Mouse (Mus musculus): ENCODE measurements around the gene Grasp. TPM values are rescaled to one million over a fixed set of nuclear protein-coding genes. Genes with fewer than 3 reads are reported as not detected.

Grasp gene
- polyA plus RNA-seq, 1 experiment from 2014 or later = 6.9 TPM

GRCm38 (mm10) chr15:101196961-101197360, 27.0 kb upstream of the Grasp start:
- no peak overlapping the region for H3K27ac ChIP-seq
- H3K9ac ChIP-seq = no peak overlapping the region
- no peaks in the 10 kb centered on the region for H3K27me3 ChIP-seq
- peaks cover 69% of the 10 kb centered on the region for H3K36me3 ChIP-seq
- no peaks in the 10 kb centered on the region for H3K9me3 ChIP-seq
- peaks cover 34% of the 10 kb centered on the region for H3K4me1 ChIP-seq
- H3K4me3 ChIP-seq = no peak overlapping the region
- H3K4me2 ChIP-seq = no peak overlapping the region
- no peak for ATAC-seq (ENCODE audit: borderline replicate concordance, extremely low read depth, low FRiP score, low TSS enrichment)

- H3K9me3 ChIP-seq = no peaks in the 10 kb centered on the region
- WGBS = 78% methylated on average over 15 of the region's 15 CpGs
- H3K27me3 ChIP-seq = no peaks in the 10 kb centered on the region
- no peak overlapping the region for H3K27ac ChIP-seq
- peaks cover 27% of the 10 kb centered on the region for H3K4me1 ChIP-seq
- H3K4me2 ChIP-seq = no peak overlapping the region
- no peak overlapping the region for H3K9ac ChIP-seq
- no peak for ATAC-seq (ENCODE audit: borderline replicate concordance, extremely low read depth, low FRiP score, low TSS enrichment)
- peaks cover 76% of the 10 kb centered on the region for H3K36me3 ChIP-seq
- no peak overlapping the region for H3K4me3 ChIP-seq
Observed at GRCm38 (mm10) chr15:101197497-101198179, 26.4 kb upstream of the Grasp start.

GRCm38 (mm10) chr15:101198218-101198617, 25.8 kb upstream of the Grasp start:
- H3K9me3 ChIP-seq = no peaks in the 10 kb centered on the region
- peak; percentile 57; the same call in 1 of the 2 replicates for ATAC-seq (ENCODE audit: borderline replicate concordance, extremely low read depth, low FRiP score, low TSS enrichment)
- H3K27me3 ChIP-seq = no peaks in the 10 kb centered on the region
- 24% methylated on average over 3 of the region's 3 CpGs for WGBS
- peaks cover 82% of the 10 kb centered on the region for H3K36me3 ChIP-seq
- H3K27ac ChIP-seq = no peak overlapping the region
- peaks cover 23% of the 10 kb centered on the region for H3K4me1 ChIP-seq
- no peak overlapping the region for H3K4me3 ChIP-seq
- H3K9ac ChIP-seq = no peak overlapping the region
- no peak overlapping the region for H3K4me2 ChIP-seq

- Histone ChIP-seq H3K27ac (no peak overlapping the region), H3K36me3 (peaks cover 85% of the 10 kb centered on the region), H3K9ac (no peak overlapping the region), H3K4me3 (no peak overlapping the region), H3K4me2 (no peak overlapping the region), H3K9me3 (no peaks in the 10 kb centered on the region), H3K4me1 (peaks cover 17% of the 10 kb centered on the region), H3K27me3 (no peaks in the 10 kb centered on the region)
- no peak for ATAC-seq (ENCODE audit: borderline replicate concordance, extremely low read depth, low FRiP score, low TSS enrichment)
- WGBS = 86% methylated on average over 14 of the region's 14 CpGs
Observed at GRCm38 (mm10) chr15:101198850-101199249, 25.1 kb upstream of the Grasp start.

GRCm38 (mm10) chr15:101200777-101201295, 23.2 kb upstream of the Grasp start:
- no peaks in the 10 kb centered on the region for H3K27me3 ChIP-seq
- H3K4me1 ChIP-seq = no peaks in the 10 kb centered on the region
- H3K9me3 ChIP-seq = no peaks in the 10 kb centered on the region
- no peak for ATAC-seq (ENCODE audit: borderline replicate concordance, extremely low read depth, low FRiP score, low TSS enrichment)
- no peak overlapping the region for H3K27ac ChIP-seq
- no peak overlapping the region for H3K9ac ChIP-seq
- 93% methylated on average over 9 of the region's 9 CpGs for WGBS
- H3K4me3 ChIP-seq = no peak overlapping the region
- H3K36me3 ChIP-seq = peaks cover 83% of the 10 kb centered on the region
- no peak overlapping the region for H3K4me2 ChIP-seq

- Histone ChIP-seq H3K27ac (no peak overlapping the region), H3K4me2 (no peak overlapping the region), H3K9ac (no peak overlapping the region), H3K4me3 (no peak overlapping the region), H3K36me3 (peaks cover 83% of the 10 kb centered on the region), H3K9me3 (no peaks in the 10 kb centered on the region), H3K4me1 (no peaks in the 10 kb centered on the region), H3K27me3 (no peaks in the 10 kb centered on the region)
- WGBS = 96% methylated on average over 3 of the region's 3 CpGs
- ATAC-seq (ENCODE audit: borderline replicate concordance, extremely low read depth, low FRiP score, low TSS enrichment) = no peak
Observed at GRCm38 (mm10) chr15:101201414-101201813, 22.6 kb upstream of the Grasp start.

- H3K27ac ChIP-seq = no peak overlapping the region
- no peak overlapping the region for H3K4me3 ChIP-seq
- ATAC-seq (ENCODE audit: borderline replicate concordance, extremely low read depth, low FRiP score, low TSS enrichment) = no peak
- no peak overlapping the region for H3K9ac ChIP-seq
- WGBS = 71% methylated on average over 4 of the region's 4 CpGs
- H3K36me3 ChIP-seq = peaks cover 84% of the 10 kb centered on the region
- H3K27me3 ChIP-seq = no peaks in the 10 kb centered on the region
- no peaks in the 10 kb centered on the region for H3K9me3 ChIP-seq
- H3K4me1 ChIP-seq = no peaks in the 10 kb centered on the region
- no peak overlapping the region for H3K4me2 ChIP-seq
Observed at GRCm38 (mm10) chr15:101203673-101204072, 20.3 kb upstream of the Grasp start.

GRCm38 (mm10) chr15:101204781-101205180, 19.2 kb upstream of the Grasp start:
- no peaks in the 10 kb centered on the region for H3K27me3 ChIP-seq
- H3K36me3 ChIP-seq = peaks cover 86% of the 10 kb centered on the region
- H3K27ac ChIP-seq = no peak overlapping the region
- no peak overlapping the region for H3K9ac ChIP-seq
- ATAC-seq (ENCODE audit: borderline replicate concordance, extremely low read depth, low FRiP score, low TSS enrichment) = no peak
- no peak overlapping the region for H3K4me2 ChIP-seq
- H3K4me3 ChIP-seq = no peak overlapping the region
- H3K9me3 ChIP-seq = no peaks in the 10 kb centered on the region
- no peaks in the 10 kb centered on the region for H3K4me1 ChIP-seq
- 83% methylated on average over 7 of the region's 7 CpGs for WGBS

- H3K27ac ChIP-seq = no peak overlapping the region
- no peaks in the 10 kb centered on the region for H3K27me3 ChIP-seq
- H3K9me3 ChIP-seq = no peaks in the 10 kb centered on the region
- ATAC-seq (ENCODE audit: borderline replicate concordance, extremely low read depth, low FRiP score, low TSS enrichment) = 0 out of 2 replicates have a peak, but pooled peaks have one; percentile 34
- H3K4me3 ChIP-seq = no peak overlapping the region
- H3K36me3 ChIP-seq = peaks cover 60% of the 10 kb centered on the region
- H3K9ac ChIP-seq = no peak overlapping the region
- no peaks in the 10 kb centered on the region for H3K4me1 ChIP-seq
- H3K4me2 ChIP-seq = no peak overlapping the region
- 59% methylated on average over 6 of the region's 6 CpGs for WGBS
Observed at GRCm38 (mm10) chr15:101210228-101210627, 13.8 kb upstream of the Grasp start.

GRCm38 (mm10) chr15:101210998-101211613, 12.9 kb upstream of the Grasp start:
- Histone ChIP-seq H3K9me3 (no peaks in the 10 kb centered on the region), H3K27ac (no peak overlapping the region), H3K36me3 (peaks cover 55% of the 10 kb centered on the region), H3K4me2 (no peak overlapping the region), H3K9ac (no peak overlapping the region), H3K4me3 (no peak overlapping the region), H3K27me3 (no peaks in the 10 kb centered on the region), H3K4me1 (no peaks in the 10 kb centered on the region)
- ATAC-seq (ENCODE audit: borderline replicate concordance, extremely low read depth, low FRiP score, low TSS enrichment) = peak; percentile 33; the same call in 1 of the 2 replicates
- WGBS = 84% methylated on average over 14 of the region's 14 CpGs

GRCm38 (mm10) chr15:101212435-101212834, 11.6 kb upstream of the Grasp start:
- Histone ChIP-seq H3K36me3 (peaks cover 45% of the 10 kb centered on the region), H3K4me2 (no peak overlapping the region), H3K4me1 (no peaks in the 10 kb centered on the region), H3K9me3 (no peaks in the 10 kb centered on the region), H3K27ac (no peak overlapping the region), H3K9ac (no peak overlapping the region), H3K4me3 (no peak overlapping the region), H3K27me3 (no peaks in the 10 kb centered on the region)
- peak; percentile 15; the same call in 1 of the 2 replicates for ATAC-seq (ENCODE audit: borderline replicate concordance, extremely low read depth, low FRiP score, low TSS enrichment)
- WGBS = 61% methylated on average over 14 of the region's 14 CpGs

GRCm38 (mm10) chr15:101215136-101215535, 8.9 kb upstream of the Grasp start:
- 51% methylated on average over 2 of the region's 2 CpGs for WGBS
- no peak overlapping the region for H3K4me2 ChIP-seq
- no peaks in the 10 kb centered on the region for H3K4me1 ChIP-seq
- H3K9ac ChIP-seq = no peak overlapping the region
- no peaks in the 10 kb centered on the region for H3K27me3 ChIP-seq
- no peaks in the 10 kb centered on the region for H3K9me3 ChIP-seq
- no peak overlapping the region for H3K27ac ChIP-seq
- no peak overlapping the region for H3K4me3 ChIP-seq
- peaks cover 25% of the 10 kb centered on the region for H3K36me3 ChIP-seq
- no peak for ATAC-seq (ENCODE audit: borderline replicate concordance, extremely low read depth, low FRiP score, low TSS enrichment)

Data from lung, embryonic 15.5 days (tissue).